In the genomic region with DNA sequence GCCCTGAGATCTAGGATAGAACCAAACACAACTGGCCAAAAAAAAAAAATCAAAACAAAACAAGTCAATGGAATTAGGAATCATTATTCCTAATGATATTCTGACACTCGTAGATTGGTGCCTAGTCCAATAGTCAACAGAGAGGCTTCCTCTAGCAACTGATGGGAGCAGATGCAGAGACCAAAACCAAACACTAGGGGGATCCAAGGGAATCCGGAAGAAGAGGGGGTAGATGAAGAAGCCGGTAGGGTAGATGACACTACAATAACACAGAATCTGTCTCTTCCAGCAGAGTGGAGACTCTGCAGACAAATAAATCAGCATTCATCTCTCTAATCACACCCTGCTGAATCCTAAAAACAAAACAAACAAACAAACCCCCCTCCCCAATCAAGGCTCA, we compare ENCODE assay signal across 9 mouse cellular contexts. TPM values are rescaled to one million over a fixed set of nuclear protein-coding genes. Genes with fewer than 3 reads are reported as not detected.
DNase-seq lines count a peak whose midpoint lies in the region; ATAC-seq lines count a peak whose summit lies in the region.
"Had no signal": no experiment of that assay in that cellular context is flagged by ENCODE, and none has a peak within 500 bp of the region (broad histone marks: within the 10 kb centered on the region; RNA-seq: fewer than 3 reads in every experiment).

No protein-coding gene starts in this region.

- DNase-seq in hindbrain, embryonic 11.5 days (ENCODE audit: low spot score), result peak; percentile 49
- DNase-seq in hindbrain, embryonic 10.5 days (ENCODE audit: low spot score), result no peak
- peak; percentile 66 to 79 for DNase-seq in CD8-positive naive resting alpha-beta T cell, adult 2 months (ENCODE audit: low read depth in 2 of 2, low spot score in 2 of 2)
- DNase-seq in adrenal gland, postnatal 36 days, result peak; percentile 52 to 72
- DNase-seq in spleen, adult 12 weeks (ENCODE audit: low spot score), result peak; percentile 35
- DNase-seq in right cerebral cortex, adult 18-20 months, result no peak
- no peak for DNase-seq in ovary, adult 18-20 months (ENCODE audit: low spot score)

- H3K4me3 ChIP-seq in hindbrain, embryonic 11.5 days (ENCODE audit: low read depth, low read length), result no peak overlapping the region
- H3K4me3 ChIP-seq in hindbrain, embryonic 10.5 days, result no peak overlapping the region
- H3K4me3 ChIP-seq: embryonic facial prominence, embryonic 12.5 days had no signal

- 0 out of 2 replicates have a peak, but pooled peaks cover under 1% of the 10 kb centered on the region for H3K4me1 ChIP-seq in hindbrain, embryonic 11.5 days (replicated peaks; ENCODE audit: control insufficient read depth, insufficient read depth, low read length)
- H3K4me1 ChIP-seq in hindbrain, embryonic 10.5 days (replicated peaks), result peaks cover 3% of the 10 kb centered on the region

- H3K27ac ChIP-seq in hindbrain, embryonic 11.5 days (ENCODE audit: low read depth, low read length), result no peak overlapping the region
- no peak overlapping the region for H3K27ac ChIP-seq in hindbrain, embryonic 10.5 days
- H3K27ac ChIP-seq: embryonic facial prominence, embryonic 12.5 days had no signal

- no peak for ATAC-seq in hindbrain, embryonic 11.5 days (ENCODE audit: low FRiP score)
- peak; percentile 56 for ATAC-seq in inflammation-experienced regulatory T-cells, adult 6 months

- no peaks in the 10 kb centered on the region for H3K9me3 ChIP-seq in hindbrain, embryonic 11.5 days (ENCODE audit: control insufficient read depth, low read length)
- no peaks in the 10 kb centered on the region for H3K9me3 ChIP-seq in hindbrain, embryonic 10.5 days
- H3K9me3 ChIP-seq: embryonic facial prominence, embryonic 12.5 days had no signal

- H3K9ac ChIP-seq in hindbrain, embryonic 11.5 days (ENCODE audit: low read depth, low read length), result no peak overlapping the region
- H3K9ac ChIP-seq: embryonic facial prominence, embryonic 12.5 days had no signal

- H3K4me2 ChIP-seq in hindbrain, embryonic 11.5 days (replicated peaks; ENCODE audit: low read depth, low read length), result no peak overlapping the region
- H3K4me2 ChIP-seq: embryonic facial prominence, embryonic 12.5 days had no signal

- H3K27me3 ChIP-seq in hindbrain, embryonic 11.5 days (ENCODE audit: control insufficient read depth, insufficient read depth, low read length), result no peaks in the 10 kb centered on the region
- peaks cover 11% of the 10 kb centered on the region; the same call in 1 of the 2 replicates for H3K27me3 ChIP-seq in hindbrain, embryonic 10.5 days (ENCODE audit: insufficient read depth, poor library complexity, severe bottlenecking)
- H3K27me3 ChIP-seq: embryonic facial prominence, embryonic 12.5 days had no signal

- no peaks in the 10 kb centered on the region for H3K36me3 ChIP-seq in hindbrain, embryonic 11.5 days (ENCODE audit: control insufficient read depth, insufficient read depth, low read length)
- H3K36me3 ChIP-seq in hindbrain, embryonic 10.5 days, result peaks cover 1% of the 10 kb centered on the region; the same call in 1 of the 2 replicates
- H3K36me3 ChIP-seq: embryonic facial prominence, embryonic 12.5 days had no signal

- WGBS in hindbrain, embryonic 11.5 days, result 42% methylated on average over 3 of the region's 3 CpGs
- WGBS in hindbrain, embryonic 10.5 days, result 35% methylated on average over 3 of the region's 3 CpGs

RNA-seq across cellular contexts. Expression of a gene that starts 3.7 kb away (rescaled TPM):
- 364 and 368 TPM in 2 replicates for polyA plus RNA-seq in hindbrain, embryonic 11.5 days (2014; fragmentation: Nextera tagmentation; extraction: Ambion mirVana)
- polyA plus RNA-seq in hindbrain, embryonic 10.5 days (2016; fragmentation: Nextera tagmentation; extraction: Ambion mirVana), result 315 and 340 TPM in 2 replicates
- total RNA-seq in adrenal gland, postnatal 36 days (2021), result 10 to 100 TPM; 56.9 to 63.7 TPM
- 100 to 1,000 TPM; 107 to 118 (median 118) TPM for polyA plus RNA-seq in inflammation-experienced regulatory T-cells, adult 6 months (2017; shearing (Covaris generic))

RNA-seq across cellular contexts. Expression of a gene that starts 6.5 kb away (rescaled TPM):
- 2.5 and 3.7 TPM in 2 replicates for polyA plus RNA-seq in hindbrain, embryonic 11.5 days (2014; fragmentation: Nextera tagmentation; extraction: Ambion mirVana)
- 3.0 TPM in 2 replicates for polyA plus RNA-seq in hindbrain, embryonic 10.5 days (2016; fragmentation: Nextera tagmentation; extraction: Ambion mirVana)
- total RNA-seq in adrenal gland, postnatal 36 days (2021), result 100 to 1,000 TPM; 203 to 287 TPM
- polyA plus RNA-seq in inflammation-experienced regulatory T-cells, adult 6 months (2017; shearing (Covaris generic)), result not detected

RNA-seq across cellular contexts. Expression of a gene that starts 18.6 kb away (rescaled TPM):
- polyA plus RNA-seq in hindbrain, embryonic 11.5 days (2014; fragmentation: Nextera tagmentation; extraction: Ambion mirVana), result 72.3 and 77.9 TPM in 2 replicates
- 60.9 and 69.1 TPM in 2 replicates for polyA plus RNA-seq in hindbrain, embryonic 10.5 days (2016; fragmentation: Nextera tagmentation; extraction: Ambion mirVana)
- 10 to 100 TPM; 53.3 to 79.3 TPM for total RNA-seq in adrenal gland, postnatal 36 days (2021)
- 10 to 100 TPM; 53.6 to 73.0 (median 71.1) TPM for polyA plus RNA-seq in inflammation-experienced regulatory T-cells, adult 6 months (2017; shearing (Covaris generic))

RNA-seq across cellular contexts. Expression of a gene that starts 37.1 kb away (rescaled TPM):
- polyA plus RNA-seq in hindbrain, embryonic 11.5 days (2014; fragmentation: Nextera tagmentation; extraction: Ambion mirVana), result 138 and 143 TPM in 2 replicates
- polyA plus RNA-seq in hindbrain, embryonic 10.5 days (2016; fragmentation: Nextera tagmentation; extraction: Ambion mirVana), result 174 and 182 TPM in 2 replicates
- total RNA-seq in adrenal gland, postnatal 36 days (2021), result 100 to 1,000 TPM; 115 to 125 TPM
- polyA plus RNA-seq in inflammation-experienced regulatory T-cells, adult 6 months (2017; shearing (Covaris generic)), result 10 to 100 TPM; 49.4 to 62.9 (median 62.1) TPM

RNA-seq across cellular contexts. Expression of a gene that starts 38.8 kb away (rescaled TPM):
- 34.2 and 34.7 TPM in 2 replicates for polyA plus RNA-seq in hindbrain, embryonic 11.5 days (2014; fragmentation: Nextera tagmentation; extraction: Ambion mirVana)
- 37.6 and 39.7 TPM in 2 replicates for polyA plus RNA-seq in hindbrain, embryonic 10.5 days (2016; fragmentation: Nextera tagmentation; extraction: Ambion mirVana)
- 10 to 100 TPM; 79.4 to 89.6 TPM for total RNA-seq in adrenal gland, postnatal 36 days (2021)
- 10 to 100 TPM; 15.6 to 18.0 (median 17.6) TPM for polyA plus RNA-seq in inflammation-experienced regulatory T-cells, adult 6 months (2017; shearing (Covaris generic))

Comparison
In these comparisons a context has a peak if more than half of its experiments do, and no peak if none do; other contexts are left out.
1. DNase-seq: peak in hindbrain, embryonic 11.5 days (single experiment), CD8-positive naive resting alpha-beta T cell, adult 2 months (2 of 2), adrenal gland, postnatal 36 days (2 of 2) and spleen, adult 12 weeks (single experiment); none in hindbrain, embryonic 10.5 days (single experiment), right cerebral cortex, adult 18-20 months (single experiment) and ovary, adult 18-20 months (single experiment).